Mouse (Mus musculus): Measurements from ENCODE around the gene Ercc2.

DNA sequence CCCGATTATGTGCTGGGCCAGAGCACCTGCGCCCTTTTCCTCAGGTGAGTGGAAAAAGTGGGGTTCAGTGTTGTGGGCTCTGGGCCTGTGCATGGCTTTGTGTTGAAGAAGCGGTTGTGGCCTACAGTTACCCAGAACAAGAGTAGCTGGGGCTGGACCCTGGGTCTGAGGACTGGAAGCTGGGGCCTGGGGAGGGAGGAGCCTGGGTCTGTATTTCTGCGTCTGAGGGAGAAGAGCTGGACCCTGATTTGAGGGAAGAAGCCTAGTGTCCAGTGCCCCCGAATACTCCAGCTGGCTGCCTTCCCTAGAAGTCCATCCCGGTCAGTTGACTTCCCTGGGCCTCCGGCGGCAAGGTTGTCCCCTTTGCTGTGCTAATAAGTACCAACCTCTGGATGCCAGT lies 31.6 kb upstream of the Ercc2 start:
- TF ChIP-seq CTCF (IDR thresholded peaks at IDR 0.05; ENCODE audit: low read depth, low read length) (no peak), GATA2 (IDR thresholded peaks at IDR 0.05; ENCODE audit: borderline replicate concordance, low read depth, low read length) (no peak), POLR2AphosphoS5 (IDR thresholded peaks at IDR 0.05; ENCODE audit: insufficient replicate concordance, low read depth, low read length) (no peak), TAL1 (conservative IDR thresholded peaks at IDR 0.05; ENCODE audit: low read depth, low read length) (no peak), GATA1 (IDR thresholded peaks at IDR 0.05; ENCODE audit: borderline replicate concordance, low read length) (no peak)

Measured in G1E (cell line).